Mouse (Mus musculus): ENCODE data around the gene Rad51b. TPM values are rescaled to one million over a fixed set of nuclear protein-coding genes. Genes with fewer than 3 reads are reported as not detected.

Gene Rad51b
- total RNA-seq, 2 experiments from 2014 or later, result 0.33 to 0.46 TPM

GRCm38 (mm10) chr12:79787538-79787937 lies 490.5 kb downstream of the Rad51b start:
- no peak for DNase-seq (ENCODE audit: low spot score in 2 of 2)

DNA sequence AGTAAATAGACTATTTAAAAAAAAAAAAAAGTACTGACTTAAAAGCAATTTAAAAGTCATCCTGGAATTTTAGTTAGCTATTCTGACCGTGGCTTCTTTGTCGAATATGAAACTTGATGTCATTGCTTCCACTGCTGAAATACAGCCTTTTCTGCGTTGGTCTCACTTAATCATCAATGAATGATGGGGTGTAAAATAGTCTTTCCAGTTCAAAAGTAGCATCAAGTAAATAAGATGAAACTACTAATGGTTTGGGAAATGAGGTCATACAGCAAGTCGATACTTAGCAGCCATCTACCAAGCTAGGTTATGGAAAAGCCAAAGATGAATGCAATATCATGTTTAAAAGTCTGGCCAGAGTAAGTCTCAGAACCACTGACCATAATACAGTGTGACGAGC lies 491.3 kb downstream of the Rad51b start:
- DNase-seq (ENCODE audit: low spot score in 2 of 2), result no peak

DNA sequence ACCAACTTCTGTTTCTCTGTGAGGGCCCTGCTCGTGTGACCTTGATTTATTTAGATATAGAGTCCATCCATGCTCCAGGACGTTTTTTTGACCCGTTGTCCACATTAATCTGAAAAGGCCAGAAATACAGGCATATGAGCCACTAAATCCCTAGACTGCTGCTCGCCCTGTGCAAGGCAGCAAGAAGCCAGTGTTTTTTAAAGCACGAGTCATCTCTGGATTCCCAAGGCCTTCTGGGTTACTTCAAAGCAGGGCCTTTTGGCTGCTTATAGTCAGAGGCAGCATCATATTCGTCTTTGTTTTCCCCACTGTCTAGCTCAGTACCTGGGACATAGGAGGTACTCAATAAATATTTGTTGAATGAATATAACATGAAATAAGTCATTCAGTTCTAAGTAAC lies 492.4 kb downstream of the Rad51b start:
- no peak for DNase-seq (ENCODE audit: low spot score in 2 of 2)

- no peak for DNase-seq (ENCODE audit: low spot score in 2 of 2)
These were observed 496.3 kb downstream of the Rad51b start for GRCm38 (mm10) chr12:79793382-79793781.

- no peak for DNase-seq (ENCODE audit: low spot score in 2 of 2)
These were observed 497.7 kb downstream of the Rad51b start for GRCm38 (mm10) chr12:79794802-79795201.

GRCm38 (mm10) chr12:79796260-79796659 lies 499.2 kb downstream of the Rad51b start:
- no peak for DNase-seq (ENCODE audit: low spot score in 2 of 2)

GRCm38 (mm10) chr12:79796823-79797821 lies 500.0 kb downstream of the Rad51b start:
- DNase-seq (ENCODE audit: low spot score in 2 of 2), result no peak

DNA sequence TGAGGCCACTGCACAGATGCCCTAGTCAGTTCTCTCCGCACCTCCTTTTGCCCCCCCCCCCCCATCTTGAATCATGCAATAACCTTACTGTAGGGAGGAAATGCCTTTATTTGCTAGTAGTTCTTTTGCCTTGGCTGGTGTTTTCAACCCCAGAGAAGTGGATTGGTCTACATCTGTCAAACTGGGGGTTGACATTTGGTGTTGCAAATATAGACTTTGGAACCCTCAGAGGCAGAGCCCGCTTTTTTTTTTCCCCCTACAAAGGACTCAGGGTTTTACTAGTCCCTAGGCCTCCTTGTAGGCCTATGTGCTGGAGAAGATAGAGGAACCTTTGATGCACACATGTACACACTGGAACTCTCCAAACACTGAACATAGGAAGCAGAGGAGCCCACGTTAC lies 501.4 kb downstream of the Rad51b start:
- DNase-seq (ENCODE audit: low spot score in 2 of 2), result no peak

- no peak for DNase-seq (ENCODE audit: low spot score in 2 of 2)
These were observed 502.3 kb downstream of the Rad51b start for GRCm38 (mm10) chr12:79799370-79799769.

- DNase-seq (ENCODE audit: low spot score in 2 of 2), result no peak
These were observed 506.6 kb downstream of the Rad51b start for GRCm38 (mm10) chr12:79803670-79804069.

DNA sequence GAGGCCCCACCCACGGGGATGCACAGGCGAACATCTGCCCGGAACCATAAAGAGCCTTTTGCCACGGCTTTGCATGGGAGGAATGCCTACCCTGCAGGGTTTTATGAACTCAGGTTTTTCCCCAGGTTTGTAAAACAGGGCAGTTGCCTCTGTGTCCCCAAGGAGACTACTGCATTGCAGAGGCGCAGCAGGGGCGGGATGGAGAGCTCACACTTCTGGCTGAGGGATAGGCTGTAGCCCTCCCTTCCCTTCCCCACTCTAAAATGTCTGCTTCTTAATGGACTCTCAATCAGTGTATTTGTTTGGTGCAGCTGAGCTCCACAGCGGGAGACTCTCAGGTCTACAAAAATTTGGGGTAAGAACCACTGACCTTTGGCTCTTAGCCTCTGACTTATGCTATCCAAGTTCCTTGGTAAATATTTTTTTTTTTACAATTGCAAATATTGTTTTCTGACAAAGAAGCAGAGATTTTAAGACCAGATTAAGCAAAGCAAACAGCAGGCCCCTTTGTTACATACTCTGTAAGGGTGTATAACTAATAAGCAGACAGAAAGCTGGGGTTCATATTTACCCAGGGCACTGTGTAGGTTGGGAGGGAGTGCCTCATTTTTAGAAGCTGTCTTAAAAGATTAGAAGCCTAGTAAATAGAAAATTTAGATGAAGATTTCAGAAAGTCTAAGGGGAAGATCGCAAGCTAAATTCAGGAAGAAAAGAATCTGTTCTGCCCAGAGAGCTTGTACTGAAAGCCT lies 507.9 kb downstream of the Rad51b start:
- DNase-seq (ENCODE audit: low spot score in 2 of 2), result no peak

- DNase-seq (ENCODE audit: low spot score in 2 of 2), result no peak
These were observed 509.9 kb downstream of the Rad51b start for GRCm38 (mm10) chr12:79806990-79807389.

GRCm38 (mm10) chr12:79807410-79807847 lies 510.3 kb downstream of the Rad51b start:
- no peak for DNase-seq (ENCODE audit: low spot score in 2 of 2)

- no peak for DNase-seq (ENCODE audit: low spot score in 2 of 2)
These were observed 510.9 kb downstream of the Rad51b start for GRCm38 (mm10) chr12:79807938-79808401.

DNA sequence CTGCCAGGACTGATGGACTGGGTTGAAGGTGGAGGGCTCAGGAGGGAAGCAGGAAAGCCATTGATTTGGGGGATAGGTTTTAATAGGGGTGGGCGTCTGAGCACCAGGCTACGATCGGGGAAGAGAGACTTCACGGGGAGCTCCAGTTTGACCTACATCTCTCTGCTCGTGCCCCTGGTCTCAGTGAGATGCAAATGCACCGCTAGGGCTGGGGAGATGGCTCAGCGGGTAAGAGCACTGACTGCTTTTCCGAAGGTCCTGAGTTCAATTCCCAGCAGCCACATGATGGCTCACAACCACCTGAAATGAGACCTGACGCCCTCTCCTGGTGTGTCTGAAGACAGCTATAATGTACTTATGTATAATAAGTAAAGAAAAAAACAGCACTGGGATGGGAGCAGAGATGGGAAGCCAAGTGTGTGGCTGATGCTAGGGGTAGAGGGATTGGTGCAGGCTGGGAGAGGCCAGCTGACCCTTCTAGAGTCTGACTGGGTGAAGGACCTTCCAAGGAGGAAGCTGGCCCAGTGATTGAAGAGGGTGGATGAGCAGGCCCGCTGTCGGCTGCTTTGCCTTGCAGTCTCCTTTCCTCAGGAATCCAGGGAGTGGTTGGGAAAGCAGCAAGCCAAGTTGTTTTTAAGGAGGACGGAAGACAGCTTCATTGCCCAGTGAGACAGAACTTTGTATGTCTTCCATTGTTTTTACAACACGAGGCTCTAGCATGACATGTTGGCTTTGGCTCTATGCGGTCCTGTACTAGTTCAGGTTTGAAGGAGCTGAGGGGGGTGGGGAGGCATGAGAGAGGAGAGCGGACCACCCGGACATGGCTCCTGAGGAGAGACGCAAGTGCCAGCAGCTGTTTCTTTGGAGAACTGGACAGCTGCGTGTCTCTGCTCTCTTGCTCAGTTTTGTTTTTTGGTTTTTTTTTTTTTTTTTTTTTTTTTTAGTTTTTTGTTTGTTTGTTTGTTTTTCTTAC lies 511.6 kb downstream of the Rad51b start:
- DNase-seq (ENCODE audit: low spot score in 2 of 2), result no peak

DNA sequence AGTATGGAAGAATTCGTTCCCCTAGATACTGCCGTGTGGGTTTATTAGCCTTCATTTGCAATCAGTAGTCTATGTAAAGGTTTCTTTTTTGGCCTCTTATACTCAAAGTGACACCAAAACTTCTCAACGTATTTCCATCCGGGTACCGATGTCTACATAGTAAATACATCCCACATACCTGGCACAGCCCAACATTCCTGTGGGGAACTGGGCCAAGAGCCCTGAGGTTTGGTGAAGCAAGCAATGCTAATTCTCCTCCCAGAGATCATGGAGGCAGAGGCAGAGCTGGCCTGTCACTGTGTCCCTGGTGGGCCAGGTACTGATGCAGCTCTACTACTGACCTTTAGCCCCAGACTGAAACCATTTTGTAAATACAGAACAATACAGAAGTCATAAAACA lies 512.4 kb downstream of the Rad51b start:
- no peak for DNase-seq (ENCODE audit: low spot score in 2 of 2)

GRCm38 (mm10) chr12:79812422-79812821 lies 515.3 kb downstream of the Rad51b start:
- no peak for DNase-seq (ENCODE audit: low spot score in 2 of 2)

DNA sequence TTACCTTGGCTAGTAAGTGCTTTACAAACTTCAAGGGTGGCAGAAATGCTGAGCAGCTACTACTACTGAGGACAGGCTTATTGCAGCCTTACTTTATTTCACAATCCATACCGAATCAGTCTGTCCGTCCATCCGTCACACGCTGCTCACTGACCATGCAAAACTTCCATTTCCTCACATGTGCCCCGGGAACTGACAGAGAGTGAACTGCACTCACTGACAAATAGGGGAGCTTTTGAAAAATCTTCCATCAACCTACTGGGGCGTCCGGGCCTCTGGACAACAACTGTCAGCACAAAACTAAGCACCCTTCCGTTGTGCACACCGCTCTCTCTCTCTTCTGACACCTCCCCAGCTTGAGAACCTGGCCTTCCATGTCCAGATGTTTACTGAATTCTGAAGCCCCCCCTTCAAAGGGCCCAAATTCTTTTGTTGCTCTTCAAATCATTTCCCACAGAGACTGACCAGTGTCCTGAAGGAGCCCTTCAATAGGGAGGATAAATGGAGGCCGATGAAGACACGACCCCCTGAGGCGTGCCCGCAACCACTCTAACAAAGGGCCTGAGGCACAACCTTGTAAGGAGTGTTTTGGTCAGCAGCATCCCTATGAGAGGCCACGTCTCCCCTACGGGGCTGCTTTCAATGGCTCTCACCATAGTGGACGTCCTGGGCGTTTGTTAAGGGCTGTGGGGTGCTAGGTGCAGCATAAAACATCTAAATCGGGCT lies 515.9 kb downstream of the Rad51b start:
- no peak for DNase-seq (ENCODE audit: low spot score in 2 of 2)

GRCm38 (mm10) chr12:79813566-79814305 lies 516.7 kb downstream of the Rad51b start:
- DNase-seq (ENCODE audit: low spot score in 2 of 2), result no peak
